Mouse (Mus musculus): ENCODE measurements around the gene Prdx6. TPM values are rescaled to one million over a fixed set of nuclear protein-coding genes. Genes with fewer than 3 reads are reported as not detected.

Gene Prdx6
- total and polyA plus RNA-seq, 2 experiments from 2014 or later, result 90.3 to 159 TPM

DNA sequence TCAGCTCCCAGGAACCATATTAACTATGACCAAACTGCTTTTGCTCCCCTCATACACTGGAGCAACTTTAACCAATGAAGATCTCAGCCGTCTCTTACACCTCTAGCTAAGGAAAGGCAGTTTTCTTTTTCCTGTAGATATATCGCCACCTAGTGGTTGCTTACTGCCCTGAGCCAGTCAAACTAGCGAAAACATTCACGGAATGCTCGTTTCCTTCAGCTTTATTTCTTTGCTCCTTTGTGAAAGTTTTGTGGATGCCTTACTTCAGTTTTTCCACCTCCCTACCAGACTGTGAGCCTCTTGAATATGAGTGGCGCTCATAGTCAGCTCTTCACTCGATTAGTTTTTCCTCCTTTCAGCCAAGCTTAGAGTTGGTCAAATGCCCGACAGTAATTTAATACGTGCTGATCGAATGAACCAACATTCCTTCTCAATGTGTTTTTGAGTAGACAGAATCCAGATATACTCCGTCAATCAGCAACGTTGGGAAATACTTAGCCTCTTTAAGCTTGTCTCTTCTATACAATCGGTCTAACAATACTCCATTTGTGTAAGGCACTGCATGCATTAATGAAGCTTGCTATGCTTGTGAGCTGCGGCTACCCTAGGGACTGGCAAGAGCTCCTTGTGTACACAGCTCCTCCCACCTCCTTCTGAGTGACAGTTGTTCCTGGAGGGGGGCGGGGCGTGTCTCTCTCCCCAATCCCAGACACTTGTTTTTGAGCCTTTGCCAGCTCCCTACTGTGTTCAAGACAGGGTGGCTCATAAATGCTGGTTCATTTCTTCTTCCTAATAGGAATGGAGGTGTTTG lies 55.3 kb downstream of the Prdx6 start:
- ATAC-seq (ENCODE audit: low FRiP score), result peak; percentile 93
- Histone ChIP-seq H3K27me3 (ENCODE audit: insufficient read depth, low read length) (no peaks in the 10 kb centered on the region), H3K4me1 (ENCODE audit: insufficient read depth, low read length) (peaks cover 6% of the 10 kb centered on the region), H3K4me3 (ENCODE audit: low read depth, low read length) (peak overlapping the region; percentile 34), H3K27ac (ENCODE audit: low read depth, low read length) (peak overlapping the region; percentile 32; the same call in 1 of the 2 replicates), H3K4me2 (ENCODE audit: low read depth, low read length, poor library complexity, severe bottlenecking) (peak overlapping the region; percentile 59), H3K9ac (replicated peaks; ENCODE audit: low read length, poor library complexity, severe bottlenecking) (0 out of 2 replicates have a peak overlapping the region, but pooled peaks have one; percentile 24), H3K9me3 (ENCODE audit: low read length) (no peaks in the 10 kb centered on the region), H3K36me3 (ENCODE audit: insufficient read depth, low read length) (no peaks in the 10 kb centered on the region)
- DNase-seq (ENCODE audit: low spot score), result peak; percentile 95
- peak; percentile 93 for TF ChIP-seq CTCF (IDR thresholded peaks at IDR 0.05)
- 0% methylated on average over 16 of the region's 16 CpGs for WGBS

DNA sequence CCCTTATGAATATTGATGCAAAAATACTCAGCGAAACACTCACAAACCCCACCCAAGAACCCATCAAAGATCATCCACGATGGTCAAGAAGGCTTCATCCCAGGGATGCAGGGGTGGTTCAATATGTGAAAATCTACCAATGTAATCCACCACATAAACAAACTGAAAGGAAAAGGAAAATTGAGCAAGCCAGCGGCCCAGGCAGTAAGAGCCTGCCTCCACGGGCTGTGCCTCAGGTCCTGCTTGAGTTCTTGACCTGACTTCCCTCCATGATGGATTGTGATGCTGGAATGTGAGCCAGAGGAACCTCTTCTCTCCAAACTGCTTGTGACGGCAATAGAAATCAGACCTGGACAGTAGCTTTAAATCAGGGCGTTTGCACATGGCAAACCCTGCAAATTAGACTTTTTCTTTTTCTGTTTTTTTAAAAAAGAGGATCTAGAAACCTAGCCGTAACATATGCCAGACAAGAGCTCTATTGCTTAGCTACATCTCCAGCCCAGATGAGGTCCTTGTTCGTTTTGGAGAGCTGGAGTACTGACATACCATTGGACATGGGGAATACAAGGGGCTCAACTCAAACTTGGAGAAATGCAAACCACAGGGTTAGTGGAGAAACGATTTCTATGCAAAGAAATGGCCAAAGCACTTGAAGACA lies 60.6 kb downstream of the Prdx6 start:
- no peak for DNase-seq (ENCODE audit: low spot score)
- no peaks in the 10 kb centered on the region for H3K9me3 ChIP-seq (ENCODE audit: low read length)
- ATAC-seq (ENCODE audit: low FRiP score), result no peak
- 85% methylated on average over 9 of the region's 9 CpGs for WGBS
- no peaks in the 10 kb centered on the region for H3K36me3 ChIP-seq (ENCODE audit: insufficient read depth, low read length)
- TF ChIP-seq CTCF (IDR thresholded peaks at IDR 0.05), result no peak
- no peak overlapping the region for H3K4me3 ChIP-seq (ENCODE audit: low read depth, low read length)
- H3K4me1 ChIP-seq (ENCODE audit: insufficient read depth, low read length), result no peaks in the 10 kb centered on the region
- H3K27ac ChIP-seq (ENCODE audit: low read depth, low read length), result no peak overlapping the region
- H3K27me3 ChIP-seq (ENCODE audit: insufficient read depth, low read length), result no peaks in the 10 kb centered on the region
- H3K4me2 ChIP-seq (ENCODE audit: low read depth, low read length, poor library complexity, severe bottlenecking), result no peak overlapping the region
- H3K9ac ChIP-seq (replicated peaks; ENCODE audit: low read length, poor library complexity, severe bottlenecking), result no peak overlapping the region

Other genes with a start within 250 kb of the Prdx6 start
- gene Zbtb37, start 216.4 kb downstream of the Prdx6 start, total RNA-seq (2014; rRNA removed), result 35.5 and 55.6 TPM in 2 replicates
- 8.5 and 12.7 TPM in 2 replicates for gene Zbtb37, start 216.4 kb downstream of the Prdx6 start, polyA plus RNA-seq (2015; fragmentation: Nextera tagmentation; extraction: Ambion mirVana)
- 12.9 and 14.6 TPM in 2 replicates for gene Dars2, start 180.6 kb downstream of the Prdx6 start, total RNA-seq (2014; rRNA removed)
- 19.6 and 22.9 TPM in 2 replicates for gene Dars2, start 180.6 kb downstream of the Prdx6 start, polyA plus RNA-seq (2015; fragmentation: Nextera tagmentation; extraction: Ambion mirVana)
- 1.4 and 2.0 TPM in 2 replicates for gene Cenpl, start 180.5 kb downstream of the Prdx6 start, total RNA-seq (2014; rRNA removed)
- gene Cenpl, start 180.5 kb downstream of the Prdx6 start, polyA plus RNA-seq (2015; fragmentation: Nextera tagmentation; extraction: Ambion mirVana), result 5.2 and 6.1 TPM in 2 replicates
- gene Klhl20, start 119.7 kb downstream of the Prdx6 start, total RNA-seq (2014; rRNA removed), result 18.5 and 19.2 TPM in 2 replicates
- gene Klhl20, start 119.7 kb downstream of the Prdx6 start, polyA plus RNA-seq (2015; fragmentation: Nextera tagmentation; extraction: Ambion mirVana), result 13.3 and 14.2 TPM in 2 replicates
- 30.1 and 37.5 TPM in 2 replicates for gene Ankrd45, start 108.5 kb downstream of the Prdx6 start, total RNA-seq (2014; rRNA removed)
- gene Ankrd45, start 108.5 kb downstream of the Prdx6 start, polyA plus RNA-seq (2015; fragmentation: Nextera tagmentation; extraction: Ambion mirVana), result 28.7 and 30.5 TPM in 2 replicates
- gene Tex50, start 91.9 kb downstream of the Prdx6 start, total RNA-seq (2014; rRNA removed), result not detected in 2 replicates
- 0.23 and 0.73 TPM in 2 replicates for gene Tex50, start 91.9 kb downstream of the Prdx6 start, polyA plus RNA-seq (2015; fragmentation: Nextera tagmentation; extraction: Ambion mirVana)
- not detected in 2 replicates for gene Tnfsf4, start 144.2 kb upstream of the Prdx6 start, total RNA-seq (2014; rRNA removed)
- gene Tnfsf4, start 144.2 kb upstream of the Prdx6 start, polyA plus RNA-seq (2015; fragmentation: Nextera tagmentation; extraction: Ambion mirVana), result not detected in 2 replicates
- 0.14 TPM in 1 of 2 replicates, not detected in the other for gene Tnfsf18, start 243.4 kb upstream of the Prdx6 start, total RNA-seq (2014; rRNA removed)
- not detected in 2 replicates for gene Tnfsf18, start 243.4 kb upstream of the Prdx6 start, polyA plus RNA-seq (2015; fragmentation: Nextera tagmentation; extraction: Ambion mirVana)

All from midbrain, postnatal 0 days (tissue).